Mouse (Mus musculus): ENCODE measurements at regions not wholly inside any gene's neighbourhood (a gene's known extent, or its start where the extent isn't known, plus 50 kb on each side); places are given as distances from the start of the nearest gene placed in this dataset.

DNA sequence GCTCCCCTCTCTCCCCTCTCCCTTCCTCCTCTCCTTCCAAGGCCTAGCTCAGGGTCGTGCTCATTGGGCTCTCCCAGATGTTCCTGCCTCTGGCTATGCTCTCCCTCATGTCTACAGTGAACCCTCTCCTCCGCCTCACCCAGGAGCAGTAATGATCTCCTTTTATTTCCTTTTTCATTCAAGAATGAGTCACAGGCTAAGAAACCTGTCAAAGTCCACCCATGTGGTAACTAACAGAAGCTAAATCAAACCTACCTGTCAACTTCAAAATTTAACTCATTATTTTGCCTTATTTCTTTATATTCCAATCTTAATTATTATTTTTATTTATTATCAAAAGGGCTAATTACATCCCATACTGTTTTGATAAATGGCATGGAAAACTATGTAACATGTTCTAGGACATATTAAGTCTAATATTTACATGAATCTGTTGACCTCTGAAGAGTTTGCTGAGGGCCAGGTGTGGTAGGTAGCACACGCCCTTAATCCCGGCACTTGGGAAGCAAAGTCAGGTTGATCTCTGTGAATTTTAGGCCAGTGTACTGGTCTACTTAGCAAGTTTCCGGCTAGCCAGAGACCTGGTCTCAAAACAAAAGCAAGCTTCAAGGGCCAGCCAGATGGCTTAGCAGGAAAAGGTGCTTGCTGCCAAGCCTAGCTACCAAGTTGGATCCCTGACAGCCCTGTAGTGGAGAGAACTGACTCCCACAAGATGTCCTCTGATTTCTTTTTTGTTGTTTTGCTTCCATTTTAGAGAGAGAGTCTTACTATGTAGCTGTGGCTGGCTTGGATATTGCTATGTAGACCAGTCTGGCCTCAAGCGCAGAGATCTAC, 51.9 kb upstream of the Slc16a1 start:
- no peak overlapping the region for H3K4me3 ChIP-seq
- H3K9me3 ChIP-seq (replicated peaks), result no peaks in the 10 kb centered on the region
- H3K4me2 ChIP-seq, result no peak overlapping the region
- no peak overlapping the region for H3K9ac ChIP-seq
- no peak overlapping the region for H3K27ac ChIP-seq
- H3K27me3 ChIP-seq (replicated peaks), result no peaks in the 10 kb centered on the region
- no peaks in the 10 kb centered on the region for H3K36me3 ChIP-seq
- H3K4me1 ChIP-seq, result peaks cover 11% of the 10 kb centered on the region
- no peak for ATAC-seq
- 80% methylated on average over 6 of the region's 6 CpGs for WGBS (ENCODE audit: insufficient replicate concordance)

DNA sequence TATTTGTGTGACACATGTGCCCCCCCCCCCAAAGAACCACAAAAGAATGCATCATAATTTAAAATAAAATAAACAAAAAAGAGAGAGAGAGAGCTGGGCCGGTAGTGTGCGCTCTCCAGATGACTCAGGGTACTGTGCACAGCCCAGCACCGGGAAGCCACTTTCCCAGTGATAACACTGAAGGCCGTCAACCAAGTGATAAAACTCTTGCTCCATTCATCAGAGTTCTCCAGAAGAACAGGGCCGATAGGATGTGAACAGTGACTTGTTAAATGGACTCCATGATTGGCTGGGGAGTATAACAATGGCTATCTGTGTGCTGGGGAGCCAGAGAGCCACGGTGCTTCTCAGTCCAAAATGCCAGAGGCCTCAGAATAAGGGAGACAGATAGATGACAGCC, 53.2 kb upstream of the Slc16a1 start:
- peak overlapping the region; percentile 10; the same call in 1 of the 2 replicates for H3K4me2 ChIP-seq

DNA sequence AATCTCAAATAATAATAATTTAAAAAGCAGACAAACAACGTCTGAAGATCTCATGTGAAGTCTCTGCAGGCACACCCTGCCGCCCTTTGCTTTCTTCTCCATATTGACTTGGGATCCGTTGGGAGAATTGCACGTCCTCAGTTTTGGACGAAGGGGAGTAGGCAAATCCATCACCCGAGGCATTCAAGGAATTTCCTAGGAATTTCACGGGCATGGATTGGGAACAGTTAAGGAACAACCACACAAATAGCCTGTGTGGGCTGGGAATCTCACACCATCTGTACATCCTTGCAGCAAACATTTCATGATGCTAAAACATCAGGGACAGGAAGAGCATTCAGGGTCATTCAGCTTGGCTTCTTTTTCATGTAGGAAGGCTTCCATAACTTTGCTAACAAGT, 55.2 kb upstream of the Slc16a1 start:
- Histone ChIP-seq H3K36me3 (no peaks in the 10 kb centered on the region), H3K4me3 (no peak overlapping the region), H3K27ac (no peak overlapping the region), H3K9me3 (replicated peaks) (no peaks in the 10 kb centered on the region), H3K9ac (no peak overlapping the region), H3K4me1 (peaks cover 11% of the 10 kb centered on the region), H3K27me3 (replicated peaks) (no peaks in the 10 kb centered on the region), H3K4me2 (no peak overlapping the region)
- 63% methylated on average over 7 of the region's 7 CpGs for WGBS (ENCODE audit: insufficient replicate concordance)
- ATAC-seq, result no peak

More for the DNA sequence above, 53.2 kb upstream of the Slc16a1 start:
- H3K27ac ChIP-seq, result no peak overlapping the region
- H3K9ac ChIP-seq, result no peak overlapping the region
- ATAC-seq, result peak; percentile 98
- no peak overlapping the region for H3K4me3 ChIP-seq
- H3K9me3 ChIP-seq (replicated peaks), result no peaks in the 10 kb centered on the region
- no peaks in the 10 kb centered on the region for H3K36me3 ChIP-seq
- 21% methylated on average over 6 of the region's 6 CpGs for WGBS (ENCODE audit: insufficient replicate concordance)
- peaks cover 11% of the 10 kb centered on the region for H3K4me1 ChIP-seq
- no peaks in the 10 kb centered on the region for H3K27me3 ChIP-seq (replicated peaks)

- no peak for ATAC-seq
- H3K9me3 ChIP-seq (replicated peaks), result no peaks in the 10 kb centered on the region
- H3K4me1 ChIP-seq, result peaks cover 12% of the 10 kb centered on the region
- H3K36me3 ChIP-seq, result no peaks in the 10 kb centered on the region
- H3K27ac ChIP-seq, result no peak overlapping the region
- 82% methylated on average over 10 of the region's 10 CpGs for WGBS (ENCODE audit: insufficient replicate concordance)
- no peak overlapping the region for H3K9ac ChIP-seq
- no peak overlapping the region for H3K4me2 ChIP-seq
- H3K4me3 ChIP-seq, result no peak overlapping the region
- no peaks in the 10 kb centered on the region for H3K27me3 ChIP-seq (replicated peaks)
These were observed 55.9 kb upstream of the Slc16a1 start for GRCm38 (mm10) chr3:104582521-104582920.

DNA sequence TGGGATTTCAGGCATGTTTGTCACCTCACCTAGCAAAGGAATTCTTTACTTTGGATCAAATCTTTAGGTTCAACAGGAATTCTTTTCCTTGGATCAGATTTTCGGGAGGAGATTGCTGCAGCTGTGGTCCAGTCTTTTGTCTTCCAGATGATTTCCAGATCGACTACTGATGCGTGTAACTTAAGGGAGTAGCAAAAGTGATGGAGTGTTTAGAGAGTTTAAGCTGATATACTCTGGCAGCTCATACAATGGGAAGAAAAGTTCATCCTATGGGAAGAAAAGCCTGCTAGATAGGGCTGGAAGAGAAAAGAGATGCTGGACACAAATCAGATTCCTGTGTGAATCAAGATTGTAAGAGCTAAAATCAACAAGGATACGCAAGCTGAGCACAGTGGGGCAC, 59.3 kb upstream of the Slc16a1 start:
- H3K4me3 ChIP-seq, result no peak overlapping the region
- no peaks in the 10 kb centered on the region for H3K9me3 ChIP-seq (replicated peaks)
- no peak overlapping the region for H3K9ac ChIP-seq
- peaks cover 11% of the 10 kb centered on the region for H3K4me1 ChIP-seq
- no peak overlapping the region for H3K4me2 ChIP-seq
- no peaks in the 10 kb centered on the region for H3K27me3 ChIP-seq (replicated peaks)
- no peaks in the 10 kb centered on the region for H3K36me3 ChIP-seq
- 61% methylated on average over 4 of the region's 4 CpGs for WGBS (ENCODE audit: insufficient replicate concordance)
- H3K27ac ChIP-seq, result no peak overlapping the region
- no peak for ATAC-seq

GRCm38 (mm10) chr3:104578374-104578773, 60.1 kb upstream of the Slc16a1 start:
- Histone ChIP-seq H3K27me3 (replicated peaks) (no peaks in the 10 kb centered on the region), H3K9ac (no peak overlapping the region), H3K4me1 (peaks cover 11% of the 10 kb centered on the region), H3K4me2 (no peak overlapping the region), H3K36me3 (no peaks in the 10 kb centered on the region), H3K4me3 (no peak overlapping the region), H3K27ac (no peak overlapping the region), H3K9me3 (replicated peaks) (no peaks in the 10 kb centered on the region)
- 44% methylated on average over 3 of the region's 3 CpGs for WGBS (ENCODE audit: insufficient replicate concordance)
- no peak for ATAC-seq

DNA sequence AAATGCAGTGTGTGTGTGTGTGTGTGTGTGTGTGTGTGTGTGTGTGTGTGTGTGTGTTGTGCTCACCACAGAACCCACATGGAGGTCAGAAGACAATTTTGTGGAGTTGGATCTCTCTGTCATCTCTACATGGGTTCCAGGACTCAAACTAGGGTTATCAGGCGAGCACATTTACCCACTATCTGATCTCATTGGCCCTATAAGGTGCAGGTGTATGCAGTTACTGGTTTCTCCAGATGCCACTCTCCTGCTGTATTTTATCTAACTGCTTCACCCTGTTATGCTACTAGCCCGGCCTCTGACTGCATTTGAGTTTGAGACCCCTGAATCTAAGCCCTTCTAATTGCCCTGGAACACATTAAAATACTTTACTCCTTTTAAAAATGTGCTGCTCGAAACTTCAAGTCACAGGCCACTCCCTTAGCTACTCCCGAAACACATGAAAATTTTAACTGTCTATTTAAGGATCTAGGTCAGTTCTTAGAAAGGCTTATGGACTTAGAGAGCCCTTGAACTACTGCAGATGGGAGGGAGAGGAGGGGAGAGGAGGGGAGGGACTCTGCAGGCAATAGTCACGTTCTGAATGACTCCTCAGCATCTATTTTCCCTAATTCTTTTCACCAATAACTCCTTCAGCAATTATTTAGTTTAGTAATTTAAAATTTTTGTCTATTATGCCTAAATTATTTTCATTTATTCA, 61.1 kb upstream of the Slc16a1 start:
- Histone ChIP-seq H3K9me3 (replicated peaks) (no peaks in the 10 kb centered on the region), H3K9ac (no peak overlapping the region), H3K4me2 (no peak overlapping the region), H3K4me1 (peaks cover 11% of the 10 kb centered on the region), H3K27ac (no peak overlapping the region), H3K4me3 (no peak overlapping the region), H3K27me3 (replicated peaks) (no peaks in the 10 kb centered on the region), H3K36me3 (no peaks in the 10 kb centered on the region)
- peak; percentile 75 for ATAC-seq
- WGBS (ENCODE audit: insufficient replicate concordance), result 46% methylated on average over 5 of the region's 5 CpGs

- H3K36me3 ChIP-seq, result no peaks in the 10 kb centered on the region
- WGBS (ENCODE audit: insufficient replicate concordance), result 58% methylated on average over 5 of the region's 5 CpGs
- no peaks in the 10 kb centered on the region for H3K27me3 ChIP-seq (replicated peaks)
- no peak overlapping the region for H3K9ac ChIP-seq
- no peaks in the 10 kb centered on the region for H3K9me3 ChIP-seq (replicated peaks)
- no peak overlapping the region for H3K4me3 ChIP-seq
- no peak overlapping the region for H3K4me2 ChIP-seq
- peaks cover 11% of the 10 kb centered on the region for H3K4me1 ChIP-seq
- ATAC-seq, result no peak
- H3K27ac ChIP-seq, result no peak overlapping the region
These were observed 61.7 kb upstream of the Lrig2 start for GRCm38 (mm10) chr3:104573277-104573940.

GRCm38 (mm10) chr3:104571935-104572631, 60.4 kb upstream of the Lrig2 start:
- H3K36me3 ChIP-seq, result no peaks in the 10 kb centered on the region
- H3K4me2 ChIP-seq, result no peak overlapping the region
- no peak overlapping the region for H3K9ac ChIP-seq
- 59% methylated on average over 10 of the region's 10 CpGs for WGBS (ENCODE audit: insufficient replicate concordance)
- no peaks in the 10 kb centered on the region for H3K27me3 ChIP-seq (replicated peaks)
- peaks cover 5% of the 10 kb centered on the region for H3K4me1 ChIP-seq
- no peaks in the 10 kb centered on the region for H3K9me3 ChIP-seq (replicated peaks)
- no peak overlapping the region for H3K4me3 ChIP-seq
- H3K27ac ChIP-seq, result peak overlapping the region; percentile 33; the same call in 1 of the 2 replicates
- no peak for ATAC-seq

DNA sequence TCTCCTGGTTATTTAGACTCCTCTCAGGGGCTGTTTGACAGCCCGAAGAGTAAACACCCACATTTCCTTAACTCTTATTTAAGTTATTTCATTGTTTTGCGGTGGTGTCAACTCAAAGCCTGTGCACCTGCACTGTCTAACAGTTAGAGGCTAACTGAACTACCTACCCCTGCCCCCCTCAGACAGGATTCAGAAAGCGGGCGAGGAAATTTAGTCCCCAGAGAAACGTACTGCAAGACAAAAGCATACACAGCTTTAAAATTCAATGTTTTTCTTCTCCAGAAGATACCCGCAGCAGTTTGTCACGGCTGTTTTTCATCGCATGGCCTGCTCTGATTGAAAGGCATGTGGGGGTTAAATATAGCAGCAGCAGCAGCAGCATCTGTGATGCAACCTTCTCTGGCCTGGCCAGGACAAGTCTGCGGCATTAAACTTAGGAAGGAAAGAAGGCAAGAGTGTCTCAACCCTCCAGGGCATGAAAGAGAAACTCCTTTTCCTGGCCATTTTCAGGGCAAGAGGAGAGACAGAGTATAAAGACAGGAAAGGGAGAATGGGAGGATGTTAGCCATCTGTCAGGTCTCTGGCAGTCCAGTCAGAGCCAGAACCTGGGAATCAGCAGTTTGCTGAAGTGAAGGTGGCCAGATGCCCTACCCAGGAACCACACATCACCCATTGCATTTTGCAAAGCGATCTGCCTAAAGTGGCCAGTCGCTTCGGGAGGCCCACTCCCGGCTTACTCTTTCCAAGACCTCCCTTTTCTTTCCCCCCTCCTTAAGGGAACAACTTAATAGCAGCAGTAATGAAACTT, 53.9 kb upstream of the Lrig2 start:
- no peaks in the 10 kb centered on the region for H3K36me3 ChIP-seq
- no peak overlapping the region for H3K27ac ChIP-seq
- no peak overlapping the region for H3K4me3 ChIP-seq
- WGBS (ENCODE audit: insufficient replicate concordance), result 58% methylated on average over 13 of the region's 13 CpGs
- H3K4me1 ChIP-seq, result peaks cover 6% of the 10 kb centered on the region; the same call in 1 of the 2 replicates
- H3K9me3 ChIP-seq (replicated peaks), result no peaks in the 10 kb centered on the region
- H3K4me2 ChIP-seq, result no peak overlapping the region
- no peak overlapping the region for H3K9ac ChIP-seq
- no peak for ATAC-seq
- H3K27me3 ChIP-seq (replicated peaks), result no peaks in the 10 kb centered on the region

- no peak overlapping the region for H3K27ac ChIP-seq
These were observed 53.1 kb upstream of the Lrig2 start for GRCm38 (mm10) chr3:104564857-104565256.

More at GRCm38 (mm10) chr3:104564857-104565256, 53.1 kb upstream of the Lrig2 start:
- Histone ChIP-seq H3K4me3 (no peak overlapping the region), H3K4me1 (peaks cover 6% of the 10 kb centered on the region; the same call in 1 of the 2 replicates), H3K9ac (no peak overlapping the region), H3K36me3 (no peaks in the 10 kb centered on the region), H3K27me3 (replicated peaks) (no peaks in the 10 kb centered on the region), H3K4me2 (no peak overlapping the region), H3K9me3 (replicated peaks) (no peaks in the 10 kb centered on the region)
- 70% methylated on average over 2 of the region's 2 CpGs for WGBS (ENCODE audit: insufficient replicate concordance)
- ATAC-seq, result no peak
